Mouse (Mus musculus) lung, embryonic 16.5 days (tissue): ENCODE data around the gene Cdc42se2. TPM values are rescaled to one million over a fixed set of nuclear protein-coding genes. Genes with fewer than 3 reads are reported as not detected.

Experiments used
- ATAC-seq: fragments of 200-750 bp; cut with Nextera tagmentation; 2 replicates; pipeline ENCODE4 v1.8.0; 2017; ENCODE audit warnings: low read depth, mild to moderate bottlenecking, moderate library complexity
- H3K27ac ChIP-seq: fragments of 300-500 bp; sonication (generic); 2 replicates; pipeline ENCODE4 v1.5.1; 2014; ENCODE audit warnings: mild to moderate bottlenecking, control low read depth, low read length
- H3K27me3 ChIP-seq: fragments of 300-500 bp; sonication (generic); 2 replicates; pipeline ENCODE4 v1.6.1; 2014; ENCODE audit warnings: low read depth, low read length, mixed read lengths; ENCODE audit not compliant: control insufficient read depth, insufficient read depth
- H3K36me3 ChIP-seq: fragments of 300-500 bp; sonication (generic); 2 replicates; pipeline ENCODE4 v1.6.1; 2014; ENCODE audit warnings: low read length; ENCODE audit not compliant: control insufficient read depth, insufficient read depth
- H3K4me1 ChIP-seq: fragments of 300-500 bp; sonication (generic); replicated peaks from 2 replicates; pipeline ENCODE4 v1.6.1; 2014; ENCODE audit warnings: low read length, mixed read lengths; ENCODE audit not compliant: control insufficient read depth, insufficient read depth
- H3K4me2 ChIP-seq: fragments of 300-500 bp; sonication (generic); 2 replicates; pipeline ENCODE4 v1.6.1; 2014; ENCODE audit warnings: low read depth, low read length, control low read depth
- H3K4me3 ChIP-seq: fragments of 300-500 bp; sonication (generic); 2 replicates; pipeline ENCODE4 v1.5.1; 2014; ENCODE audit warnings: mild to moderate bottlenecking, low read length, control low read depth
- H3K9ac ChIP-seq: fragments of 300-500 bp; sonication (generic); 2 replicates; pipeline ENCODE4 v1.6.1; 2014; ENCODE audit warnings: low read length, control low read depth
- H3K9me3 ChIP-seq: fragments of 300-500 bp; sonication (generic); 2 replicates; pipeline ENCODE4 v1.6.1; 2016; ENCODE audit warnings: low read length; ENCODE audit not compliant: control insufficient read depth
- WGBS: fragments of 180-500 bp; shearing (Covaris S2); extraction: QIAGEN DNeasy Blood & Tissue Kit; methylation state at CpG from one replicate; pipeline ENCODE4 v1.1.7; 2014; 5-methylcytosine and 5-hydroxymethylcytosine counted together
- polyA plus RNA-seq: library from polyadenylated mRNA; unstranded; fragments of >200 nt; fragmentation: Nextera tagmentation; extraction: Ambion mirVana; gene quantifications from 2 replicates; pipeline ENCODE4 v1.2.1, GENCODE M21; 2015

The Cdc42se2 gene
- polyA plus RNA-seq, 1 experiment from 2014 or later, result 69.7 TPM

GRCm38 (mm10) chr11:54801791-54802558, 14.5 kb upstream of the Cdc42se2 start:
- H3K4me3 ChIP-seq, result no peak overlapping the region
- H3K4me2 ChIP-seq, result no peak overlapping the region
- no peaks in the 10 kb centered on the region for H3K36me3 ChIP-seq
- no peaks in the 10 kb centered on the region for H3K27me3 ChIP-seq
- H3K9ac ChIP-seq, result no peak overlapping the region
- no peaks in the 10 kb centered on the region for H3K4me1 ChIP-seq
- no peak overlapping the region for H3K27ac ChIP-seq
- H3K9me3 ChIP-seq, result no peaks in the 10 kb centered on the region
- WGBS, result 54% methylated on average over 6 of the region's 6 CpGs
- no peak; the same call in 1 of the 2 replicates for ATAC-seq

GRCm38 (mm10) chr11:54796551-54796950, 9.1 kb upstream of the Cdc42se2 start:
- Histone ChIP-seq H3K27me3 (no peaks in the 10 kb centered on the region), H3K9me3 (no peaks in the 10 kb centered on the region), H3K4me2 (no peak overlapping the region), H3K9ac (no peak overlapping the region), H3K36me3 (no peaks in the 10 kb centered on the region), H3K4me1 (no peaks in the 10 kb centered on the region), H3K4me3 (no peak overlapping the region), H3K27ac (no peak overlapping the region)
- 75% methylated on average over 11 of the region's 11 CpGs for WGBS
- no peak for ATAC-seq

GRCm38 (mm10) chr11:54794678-54795077, 7.2 kb upstream of the Cdc42se2 start:
- H3K9me3 ChIP-seq, result no peaks in the 10 kb centered on the region
- H3K27ac ChIP-seq, result no peak overlapping the region
- no peaks in the 10 kb centered on the region for H3K36me3 ChIP-seq
- H3K4me2 ChIP-seq, result no peak overlapping the region
- H3K4me3 ChIP-seq, result no peak overlapping the region
- no peak overlapping the region for H3K9ac ChIP-seq
- H3K27me3 ChIP-seq, result no peaks in the 10 kb centered on the region
- 91% methylated on average over 3 of the region's 3 CpGs for WGBS
- ATAC-seq, result no peak
- no peaks in the 10 kb centered on the region for H3K4me1 ChIP-seq

GRCm38 (mm10) chr11:54793173-54793572, 5.7 kb upstream of the Cdc42se2 start:
- H3K4me1 ChIP-seq, result no peaks in the 10 kb centered on the region
- WGBS, result 57% methylated on average over 1 of the region's 1 CpGs
- H3K27ac ChIP-seq, result no peak overlapping the region
- no peaks in the 10 kb centered on the region for H3K27me3 ChIP-seq
- no peaks in the 10 kb centered on the region for H3K36me3 ChIP-seq
- ATAC-seq, result no peak
- H3K9ac ChIP-seq, result no peak overlapping the region
- no peak overlapping the region for H3K4me2 ChIP-seq
- H3K4me3 ChIP-seq, result no peak overlapping the region
- H3K9me3 ChIP-seq, result no peaks in the 10 kb centered on the region

GRCm38 (mm10) chr11:54791458-54791857, 4.0 kb upstream of the Cdc42se2 start:
- no peaks in the 10 kb centered on the region for H3K36me3 ChIP-seq
- H3K4me3 ChIP-seq, result no peak overlapping the region
- no peak overlapping the region for H3K9ac ChIP-seq
- no peak overlapping the region for H3K4me2 ChIP-seq
- ATAC-seq, result no peak
- H3K27me3 ChIP-seq, result no peaks in the 10 kb centered on the region
- no peak overlapping the region for H3K27ac ChIP-seq
- WGBS, result 90% methylated on average over 4 of the region's 4 CpGs
- H3K4me1 ChIP-seq, result peaks cover under 1% of the 10 kb centered on the region
- H3K9me3 ChIP-seq, result no peaks in the 10 kb centered on the region

- H3K4me3 ChIP-seq, result peak overlapping the region; percentile 77
- peak; percentile 78 for ATAC-seq
- no peaks in the 10 kb centered on the region for H3K9me3 ChIP-seq
- H3K36me3 ChIP-seq, result no peaks in the 10 kb centered on the region
- peaks cover 7% of the 10 kb centered on the region for H3K4me1 ChIP-seq
- peak overlapping the region; percentile 82 for H3K4me2 ChIP-seq
- WGBS, result under 1% methylated on average over 53 of the region's 54 CpGs
- peak overlapping the region; percentile 96 for H3K9ac ChIP-seq
- H3K27me3 ChIP-seq, result no peaks in the 10 kb centered on the region
- peak overlapping the region; percentile 98 for H3K27ac ChIP-seq
Measured at GRCm38 (mm10) chr11:54786858-54787487, 502 bp downstream of the Cdc42se2 start.

GRCm38 (mm10) chr11:54785566-54785965, 1.9 kb downstream of the Cdc42se2 start:
- Histone ChIP-seq H3K4me3 (no peak overlapping the region), H3K36me3 (no peaks in the 10 kb centered on the region), H3K4me2 (no peak overlapping the region), H3K27ac (no peak overlapping the region), H3K9ac (no peak overlapping the region), H3K27me3 (no peaks in the 10 kb centered on the region), H3K9me3 (no peaks in the 10 kb centered on the region), H3K4me1 (peaks cover 7% of the 10 kb centered on the region)
- 85% methylated on average over 3 of the region's 3 CpGs for WGBS
- no peak for ATAC-seq

GRCm38 (mm10) chr11:54784436-54784835, 3.0 kb downstream of the Cdc42se2 start:
- H3K4me1 ChIP-seq, result peaks cover 7% of the 10 kb centered on the region
- H3K4me3 ChIP-seq, result no peak overlapping the region
- no peak overlapping the region for H3K9ac ChIP-seq
- 86% methylated on average over 3 of the region's 3 CpGs for WGBS
- ATAC-seq, result no peak
- H3K27ac ChIP-seq, result no peak overlapping the region
- no peaks in the 10 kb centered on the region for H3K9me3 ChIP-seq
- no peak overlapping the region for H3K4me2 ChIP-seq
- no peaks in the 10 kb centered on the region for H3K36me3 ChIP-seq
- H3K27me3 ChIP-seq, result no peaks in the 10 kb centered on the region

- H3K4me3 ChIP-seq, result no peak overlapping the region
- H3K4me2 ChIP-seq, result no peak overlapping the region
- ATAC-seq, result no peak
- H3K27me3 ChIP-seq, result no peaks in the 10 kb centered on the region
- peaks cover 10% of the 10 kb centered on the region for H3K4me1 ChIP-seq
- H3K9ac ChIP-seq, result no peak overlapping the region
- H3K36me3 ChIP-seq, result no peaks in the 10 kb centered on the region
- H3K9me3 ChIP-seq, result no peaks in the 10 kb centered on the region
- no peak overlapping the region for H3K27ac ChIP-seq
- WGBS, result 74% methylated on average over 6 of the region's 6 CpGs
Measured at GRCm38 (mm10) chr11:54782253-54782652, 5.2 kb downstream of the Cdc42se2 start.
